Mouse (Mus musculus) kidney, postnatal 0 days (tissue): ENCODE results near the gene Paqr7. TPM values are rescaled to one million over a fixed set of nuclear protein-coding genes. Genes with fewer than 3 reads are reported as not detected.
A peak's percentile ranks its signal among the peaks of the same experiment; 100 is the strongest.

Experiments
- ATAC-seq: fragments of 200-750 bp; cut with Nextera tagmentation; replicated peaks from 2 replicates; pipeline ENCODE4 v1.8.0; 2017; ENCODE audit warnings: low read depth, moderate number of reproducible peaks, moderate TSS enrichment, moderate library complexity; ENCODE audit not compliant: low FRiP score
- DNase-seq: peaks from one replicate; pipeline ENCODE4 v3.0.0-alpha.2; 2016; ENCODE audit warnings: low spot score
- H3K27ac ChIP-seq: fragments of 300-500 bp; sonication (generic); 2 replicates; pipeline ENCODE4 v1.5.1; 2014; ENCODE audit warnings: mild to moderate bottlenecking
- H3K27me3 ChIP-seq: fragments of 300-500 bp; sonication (generic); 2 replicates; pipeline ENCODE4 v1.6.1; 2014; ENCODE audit warnings: low read length, mixed read lengths; ENCODE audit not compliant: insufficient read depth
- H3K36me3 ChIP-seq: fragments of 300-500 bp; sonication (generic); 2 replicates; pipeline ENCODE4 v1.6.1; 2014; ENCODE audit warnings: low read length, mixed read lengths; ENCODE audit not compliant: insufficient read depth
- H3K4me1 ChIP-seq: fragments of 300-500 bp; sonication (generic); replicated peaks from 2 replicates; pipeline ENCODE4 v1.6.1; 2014; ENCODE audit warnings: antibody characterized with exemption, low read length, mixed read lengths; ENCODE audit not compliant: insufficient read depth
- H3K4me2 ChIP-seq: fragments of 300-500 bp; sonication (generic); 2 replicates; pipeline ENCODE4 v1.6.1; 2014; ENCODE audit warnings: mild to moderate bottlenecking, low read length, moderate library complexity, mixed read lengths
- H3K4me3 ChIP-seq: fragments of 300-500 bp; sonication (generic); replicated peaks from 2 replicates; pipeline ENCODE4 v1.5.1; 2014; ENCODE audit warnings: low read depth, low read length
- H3K9ac ChIP-seq: fragments of 300-500 bp; sonication (generic); 2 replicates; pipeline ENCODE4 v1.6.1; 2014; ENCODE audit warnings: low read depth, low read length
- H3K9me3 ChIP-seq: fragments of 300-500 bp; sonication (generic); replicated peaks from 2 replicates; pipeline ENCODE4 v1.6.1; 2016; ENCODE audit warnings: low read length, inconsistent platforms, mixed read lengths
- CTCF ChIP-seq: IDR thresholded peaks from 2 replicates; pipeline ENCODE4 v1.5.1; 2016; ENCODE audit warnings: antibody characterized with exemption, low read depth, mild to moderate bottlenecking, moderate library complexity
- WGBS: fragments of 180-500 bp; shearing (Covaris S2); extraction: QIAGEN DNeasy Blood & Tissue Kit; methylation state at CpG from one replicate; pipeline ENCODE4 v1.1.7; 2014; 5-methylcytosine and 5-hydroxymethylcytosine counted together
- polyA plus RNA-seq: library from polyadenylated mRNA; unstranded; fragments of >200 nt; fragmentation: Nextera tagmentation; extraction: Ambion mirVana; gene quantifications from 2 replicates; pipeline ENCODE4 v1.2.1, GENCODE M21; 2015

Gene Paqr7
- polyA plus RNA-seq, 1 experiment from 2014 or later: 5.7 TPM

GRCm38 (mm10) chr4:134453619-134454400 lies 42.7 kb upstream of the Paqr7 start:
- H3K27ac ChIP-seq: no peak overlapping the region
- ATAC-seq: no peak
- H3K4me2 ChIP-seq: no peak overlapping the region
- WGBS: 36% methylated on average over 34 of the region's 34 CpGs
- no peaks in the 10 kb centered on the region for H3K36me3 ChIP-seq
- H3K4me1 ChIP-seq: 0 out of 2 replicates have a peak, but pooled peaks cover 3% of the 10 kb centered on the region
- no peak overlapping the region for H3K9ac ChIP-seq
- no peaks in the 10 kb centered on the region for H3K9me3 ChIP-seq
- DNase-seq: no peak
- TF ChIP-seq CTCF: no peak
- peaks cover 6% of the 10 kb centered on the region; the same call in 1 of the 2 replicates for H3K27me3 ChIP-seq
- H3K4me3 ChIP-seq: no peak overlapping the region

GRCm38 (mm10) chr4:134455310-134455709 lies 41.2 kb upstream of the Paqr7 start:
- WGBS: 23% methylated on average over 6 of the region's 6 CpGs
- Histone ChIP-seq H3K4me1 (0 out of 2 replicates have a peak, but pooled peaks cover 3% of the 10 kb centered on the region), H3K9ac (no peak overlapping the region), H3K9me3 (no peaks in the 10 kb centered on the region), H3K4me2 (no peak overlapping the region), H3K27me3 (peaks cover 6% of the 10 kb centered on the region; the same call in 1 of the 2 replicates), H3K36me3 (no peaks in the 10 kb centered on the region), H3K4me3 (no peak overlapping the region), H3K27ac (0 out of 2 replicates have a peak overlapping the region, but pooled peaks have one; percentile 38)
- ATAC-seq (no peak), DNase-seq (peak; percentile 48)
- TF ChIP-seq CTCF: no peak

GRCm38 (mm10) chr4:134457130-134457825 lies 39.2 kb upstream of the Paqr7 start:
- Histone ChIP-seq H3K9me3 (no peaks in the 10 kb centered on the region), H3K4me3 (no peak overlapping the region), H3K4me1 (no peaks in the 10 kb centered on the region), H3K4me2 (no peak overlapping the region), H3K27ac (no peak overlapping the region), H3K36me3 (no peaks in the 10 kb centered on the region), H3K9ac (no peak overlapping the region), H3K27me3 (peaks cover 6% of the 10 kb centered on the region; the same call in 1 of the 2 replicates)
- 49% methylated on average over 7 of the region's 7 CpGs for WGBS
- no peak for DNase-seq
- no peak for ATAC-seq
- TF ChIP-seq CTCF: no peak

- ATAC-seq (no peak), DNase-seq (no peak)
- TF ChIP-seq CTCF: no peak
- H3K4me2 ChIP-seq: no peak overlapping the region
- no peak overlapping the region for H3K9ac ChIP-seq
- WGBS: 71% methylated on average over 5 of the region's 5 CpGs
- H3K27me3 ChIP-seq: peaks cover 2% of the 10 kb centered on the region; the same call in 1 of the 2 replicates
- H3K4me1 ChIP-seq: no peaks in the 10 kb centered on the region
- H3K9me3 ChIP-seq: no peaks in the 10 kb centered on the region
- H3K4me3 ChIP-seq: no peak overlapping the region
- no peak overlapping the region for H3K27ac ChIP-seq
- no peaks in the 10 kb centered on the region for H3K36me3 ChIP-seq
Measured at GRCm38 (mm10) chr4:134458856-134459255, 37.6 kb upstream of the Paqr7 start.

- WGBS: 62% methylated on average over 10 of the region's 10 CpGs
- H3K27me3 ChIP-seq: no peaks in the 10 kb centered on the region
- no peak for DNase-seq
Measured at GRCm38 (mm10) chr4:134460277-134460676, 36.2 kb upstream of the Paqr7 start.

GRCm38 (mm10) chr4:134461252-134461651 lies 35.2 kb upstream of the Paqr7 start:
- H3K4me3 ChIP-seq: no peak overlapping the region
- TF ChIP-seq CTCF: no peak
- ATAC-seq (no peak), DNase-seq (no peak)
- no peak overlapping the region for H3K4me2 ChIP-seq
- H3K9me3 ChIP-seq: no peaks in the 10 kb centered on the region
- no peaks in the 10 kb centered on the region for H3K36me3 ChIP-seq
- no peaks in the 10 kb centered on the region for H3K27me3 ChIP-seq
- no peak overlapping the region for H3K27ac ChIP-seq
- WGBS: 69% methylated on average over 5 of the region's 5 CpGs
- no peak overlapping the region for H3K9ac ChIP-seq
- H3K4me1 ChIP-seq: no peaks in the 10 kb centered on the region

More at GRCm38 (mm10) chr4:134460277-134460676, 36.2 kb upstream of the Paqr7 start:
- TF ChIP-seq CTCF: no peak
- Histone ChIP-seq H3K4me3 (no peak overlapping the region), H3K36me3 (no peaks in the 10 kb centered on the region), H3K4me2 (no peak overlapping the region), H3K27ac (no peak overlapping the region), H3K4me1 (no peaks in the 10 kb centered on the region), H3K9ac (no peak overlapping the region), H3K9me3 (no peaks in the 10 kb centered on the region)
- no peak for ATAC-seq
